Mouse (Mus musculus) heart, embryonic 16.5 days (tissue): Measurements from ENCODE around the gene Clasp2. TPM values are rescaled to one million over a fixed set of nuclear protein-coding genes. Genes with fewer than 3 reads are reported as not detected.
"Not testable (repeated sequence)": the region's sequence is repeated elsewhere in the genome, so short reads cannot be mapped to it uniquely, and the experiment has no call there.

Experiments
- ATAC-seq: fragments of 200-750 bp; cut with Nextera tagmentation; replicated peaks from 2 replicates; pipeline ENCODE4 v1.8.0; 2017; ENCODE audit warnings: moderate number of reproducible peaks; ENCODE audit not compliant: insufficient read depth, low FRiP score; ENCODE audit errors: extremely low read depth
- H3K27ac ChIP-seq: fragments of 300-500 bp; sonication (generic); 2 replicates; pipeline ENCODE4 v1.5.1; 2014; ENCODE audit warnings: mild to moderate bottlenecking, low read length, control low read depth, moderate library complexity
- H3K27me3 ChIP-seq: fragments of 300-500 bp; sonication (generic); 2 replicates; pipeline ENCODE4 v1.6.1; 2014; ENCODE audit warnings: low read length, mixed read lengths; ENCODE audit not compliant: control insufficient read depth, insufficient read depth
- H3K36me3 ChIP-seq: fragments of 300-500 bp; sonication (generic); 2 replicates; pipeline ENCODE4 v1.6.1; 2014; ENCODE audit not compliant: control insufficient read depth, insufficient read depth
- H3K4me1 ChIP-seq: fragments of 300-500 bp; sonication (generic); 2 replicates; pipeline ENCODE4 v1.6.1; 2014; ENCODE audit warnings: low read length, mixed read lengths; ENCODE audit not compliant: control insufficient read depth, insufficient read depth
- H3K4me2 ChIP-seq: fragments of 300-500 bp; sonication (generic); 2 replicates; pipeline ENCODE4 v1.6.1; 2014; ENCODE audit warnings: low read depth, mild to moderate bottlenecking, control low read depth, low read length
- H3K4me3 ChIP-seq: fragments of 300-500 bp; sonication (generic); 2 replicates; pipeline ENCODE4 v1.5.1; 2014; ENCODE audit warnings: mild to moderate bottlenecking, control low read depth, low read length
- H3K9ac ChIP-seq: fragments of 300-500 bp; sonication (generic); 2 replicates; pipeline ENCODE4 v1.6.1; 2014; ENCODE audit warnings: low read length, control low read depth
- H3K9me3 ChIP-seq: fragments of 300-500 bp; sonication (generic); replicated peaks from 2 replicates; pipeline ENCODE4 v1.6.1; 2016; ENCODE audit warnings: low read length; ENCODE audit not compliant: control insufficient read depth
- WGBS: fragments of 180-500 bp; shearing (Covaris S2); extraction: QIAGEN DNeasy Blood & Tissue Kit; methylation state at CpG from one replicate; pipeline ENCODE4 v1.1.7; 2014; 5-methylcytosine and 5-hydroxymethylcytosine counted together
- polyA plus RNA-seq: library from polyadenylated mRNA; unstranded; fragments of >200 nt; fragmentation: Nextera tagmentation; extraction: Ambion mirVana; gene quantifications from 2 replicates; pipeline ENCODE4 v1.2.1, GENCODE M21; 2015

The Clasp2 gene
- polyA plus RNA-seq, 1 experiment from 2014 or later, result 21.0 TPM

GRCm38 (mm10) chr9:113724646-113725045, 16.6 kb upstream of the Clasp2 start:
- Histone ChIP-seq H3K36me3 (no peaks in the 10 kb centered on the region), H3K4me1 (no peaks in the 10 kb centered on the region), H3K4me3 (no peak overlapping the region), H3K9me3 (no peaks in the 10 kb centered on the region), H3K27me3 (no peaks in the 10 kb centered on the region), H3K27ac (no peak overlapping the region), H3K4me2 (no peak overlapping the region), H3K9ac (no peak overlapping the region)
- no peak for ATAC-seq
- 80% methylated on average over 15 of the region's 15 CpGs for WGBS

- H3K27me3 ChIP-seq, H3K36me3 ChIP-seq, H3K4me2 ChIP-seq, ATAC-seq, H3K9ac ChIP-seq, H3K4me3 ChIP-seq, H3K9me3 ChIP-seq, H3K27ac ChIP-seq, H3K4me1 ChIP-seq: not testable (repeated sequence)
- WGBS, result 94% methylated on average over 5 of the region's 5 CpGs
These were observed 15.7 kb upstream of the Clasp2 start for GRCm38 (mm10) chr9:113725609-113726008.

DNA sequence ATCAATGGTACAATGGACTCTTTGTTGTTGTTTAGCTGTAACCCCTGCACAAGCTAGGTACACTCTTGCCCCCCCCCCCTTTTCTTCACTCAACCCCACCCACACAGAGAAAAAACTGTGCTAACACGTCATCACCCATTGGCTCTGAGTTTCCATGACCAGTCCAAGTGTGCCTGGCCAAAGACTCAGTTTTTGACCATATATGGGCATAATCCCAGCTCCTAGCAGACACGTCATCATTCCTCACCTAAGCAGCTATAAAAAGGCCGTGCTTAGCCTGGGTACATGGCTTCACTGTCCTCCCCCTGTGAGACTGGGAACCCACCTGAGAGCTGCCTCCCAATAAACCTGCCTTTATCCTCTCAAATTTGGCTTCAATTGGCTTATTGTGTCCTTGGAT, 15.1 kb upstream of the Clasp2 start:
- WGBS, result 25% methylated on average over 3 of the region's 3 CpGs
- Histone ChIP-seq H3K4me1 (no peaks in the 10 kb centered on the region), H3K9me3 (no peaks in the 10 kb centered on the region), H3K4me3 (no peak overlapping the region), H3K27ac (no peak overlapping the region), H3K36me3 (no peaks in the 10 kb centered on the region), H3K27me3 (no peaks in the 10 kb centered on the region), H3K9ac (no peak overlapping the region), H3K4me2 (no peak overlapping the region)
- no peak for ATAC-seq

- Histone ChIP-seq H3K4me1 (no peaks in the 10 kb centered on the region), H3K9ac (no peak overlapping the region), H3K9me3 (no peaks in the 10 kb centered on the region), H3K27ac (no peak overlapping the region), H3K27me3 (no peaks in the 10 kb centered on the region), H3K36me3 (no peaks in the 10 kb centered on the region), H3K4me3 (no peak overlapping the region), H3K4me2 (no peak overlapping the region)
- WGBS, result 83% methylated on average over 18 of the region's 18 CpGs
- no peak for ATAC-seq
These were observed 14.1 kb upstream of the Clasp2 start for GRCm38 (mm10) chr9:113726991-113727680.

DNA sequence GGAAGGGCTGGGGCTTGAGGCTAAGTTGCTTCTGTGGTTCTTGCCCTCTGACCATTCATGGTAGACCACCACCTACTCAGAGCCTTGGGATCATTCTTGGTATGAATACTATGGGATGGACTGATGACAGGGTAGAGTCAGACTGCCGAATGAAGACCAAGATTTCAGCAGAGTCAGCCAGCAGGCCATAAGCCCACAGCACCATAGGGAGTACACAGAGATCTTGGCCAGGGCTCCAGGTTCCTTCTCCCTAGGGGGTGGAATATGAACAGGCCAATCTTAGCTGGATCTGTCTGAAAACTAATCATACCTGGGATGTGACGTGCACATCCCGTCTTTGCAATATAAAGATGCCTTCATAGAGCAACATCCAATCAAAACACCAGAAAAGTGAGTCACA, 9.7 kb upstream of the Clasp2 start:
- H3K27me3 ChIP-seq, result no peaks in the 10 kb centered on the region
- H3K9ac ChIP-seq, result no peak overlapping the region
- H3K36me3 ChIP-seq, result no peaks in the 10 kb centered on the region
- no peaks in the 10 kb centered on the region for H3K4me1 ChIP-seq
- H3K4me2 ChIP-seq, result no peak overlapping the region
- no peak for ATAC-seq
- H3K9me3 ChIP-seq, result no peaks in the 10 kb centered on the region
- 68% methylated on average over 3 of the region's 3 CpGs for WGBS
- H3K4me3 ChIP-seq, result no peak overlapping the region
- no peak overlapping the region for H3K27ac ChIP-seq

GRCm38 (mm10) chr9:113735920-113736319, 5.4 kb upstream of the Clasp2 start:
- Histone ChIP-seq H3K27ac (no peak overlapping the region), H3K27me3 (no peaks in the 10 kb centered on the region)

DNA sequence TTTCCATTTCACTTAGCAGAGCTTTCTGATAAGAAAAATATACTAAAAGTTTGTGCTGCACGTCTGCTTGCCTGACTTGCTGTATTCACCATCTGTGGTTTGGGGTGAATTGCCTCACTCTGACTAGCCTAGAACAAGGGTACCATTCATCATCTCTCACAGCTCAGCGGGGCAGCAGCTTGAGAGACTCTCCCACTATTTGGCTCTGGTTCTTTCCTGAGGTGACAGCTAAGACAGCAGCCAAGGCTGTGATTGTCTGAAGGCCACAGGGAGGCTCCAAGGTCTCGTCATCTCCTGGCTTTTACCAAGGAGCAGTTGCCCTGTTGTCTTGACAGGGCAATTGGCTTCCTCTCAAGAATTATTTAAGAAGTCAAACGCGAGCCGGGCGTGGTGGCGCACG, 3.3 kb upstream of the Clasp2 start:
- no peaks in the 10 kb centered on the region for H3K9me3 ChIP-seq
- H3K9ac ChIP-seq, result no peak overlapping the region
- no peak overlapping the region for H3K4me2 ChIP-seq
- no peak overlapping the region for H3K27ac ChIP-seq
- H3K4me3 ChIP-seq, result no peak overlapping the region
- peaks cover 8% of the 10 kb centered on the region for H3K4me1 ChIP-seq
- WGBS, result 66% methylated on average over 9 of the region's 9 CpGs
- H3K27me3 ChIP-seq, result no peaks in the 10 kb centered on the region
- H3K36me3 ChIP-seq, result no peaks in the 10 kb centered on the region
- no peak for ATAC-seq

More at GRCm38 (mm10) chr9:113735920-113736319, 5.4 kb upstream of the Clasp2 start:
- H3K9me3 ChIP-seq, result no peaks in the 10 kb centered on the region
- H3K4me3 ChIP-seq, result no peak overlapping the region
- no peak overlapping the region for H3K9ac ChIP-seq
- no peak overlapping the region for H3K4me2 ChIP-seq
- peaks cover 6% of the 10 kb centered on the region for H3K4me1 ChIP-seq
- H3K36me3 ChIP-seq, result no peaks in the 10 kb centered on the region
- ATAC-seq, result no peak

GRCm38 (mm10) chr9:113738941-113739340, 2.3 kb upstream of the Clasp2 start:
- H3K27ac ChIP-seq, result peak overlapping the region; percentile 4; the same call in 1 of the 2 replicates
- no peaks in the 10 kb centered on the region for H3K36me3 ChIP-seq
- H3K4me3 ChIP-seq, result no peak overlapping the region
- no peak overlapping the region for H3K9ac ChIP-seq
- H3K27me3 ChIP-seq, result no peaks in the 10 kb centered on the region
- no peaks in the 10 kb centered on the region for H3K9me3 ChIP-seq
- 66% methylated on average over 6 of the region's 6 CpGs for WGBS
- H3K4me1 ChIP-seq, result peaks cover 10% of the 10 kb centered on the region
- no peak; the same call in 1 of the 2 replicates for ATAC-seq
- no peak overlapping the region for H3K4me2 ChIP-seq

GRCm38 (mm10) chr9:113741637-113742137, 414 bp downstream of the Clasp2 start:
- ATAC-seq, result peak; percentile 49
- H3K4me1 ChIP-seq, result peaks cover 10% of the 10 kb centered on the region
- peak overlapping the region; percentile 93 for H3K9ac ChIP-seq
- peak overlapping the region; percentile 100 for H3K4me2 ChIP-seq
- H3K27ac ChIP-seq, result peak overlapping the region; percentile 88
- H3K36me3 ChIP-seq, result no peaks in the 10 kb centered on the region
- no peaks in the 10 kb centered on the region for H3K27me3 ChIP-seq
- H3K4me3 ChIP-seq, result peak overlapping the region; percentile 96
- no peaks in the 10 kb centered on the region for H3K9me3 ChIP-seq
- under 1% methylated on average over 63 of the region's 64 CpGs for WGBS
